Mouse (Mus musculus): Measurements from ENCODE around the gene 1700056E22Rik. TPM values are rescaled to one million over a fixed set of nuclear protein-coding genes. Genes with fewer than 3 reads are reported as not detected.

1700056E22Rik gene
- polyA plus RNA-seq (2015; fragmentation: Illumina TruSeq; extraction: RNeasy Lipid Tissue Mini Kit (QIAGEN cat#74804); ENCODE audit: low read depth, low replicate concordance): not detected

DNA sequence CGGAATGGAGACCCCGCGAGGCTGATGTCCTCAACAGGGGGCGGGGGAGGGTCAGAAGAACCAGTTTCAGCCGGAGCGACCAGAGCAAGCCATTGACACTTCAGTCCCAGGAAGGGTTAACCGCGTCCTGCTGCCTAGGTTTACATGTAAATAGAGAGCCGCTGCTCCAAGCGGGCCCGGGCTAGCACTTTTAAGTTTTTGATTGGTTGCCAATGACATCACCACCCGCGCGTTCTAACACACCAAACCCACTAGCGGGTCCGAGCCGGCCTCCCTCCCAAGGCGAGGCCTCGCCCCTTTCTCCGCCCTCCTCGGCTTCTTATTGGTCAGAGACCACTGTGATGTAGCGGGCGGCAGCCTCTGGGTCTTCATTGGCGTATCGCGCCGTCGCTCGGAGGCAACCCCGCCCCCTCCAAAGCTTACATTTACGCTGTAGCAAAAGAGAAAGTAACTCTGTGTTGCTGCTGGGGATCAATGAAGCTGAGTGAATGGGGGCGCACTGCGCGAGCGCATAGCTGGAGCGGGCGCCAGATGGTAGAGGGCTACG lies at the start of gene 1700056E22Rik:
TSS of gene 1700056E22Rik (minus strand) at position 291 of the 547 bp plus-strand sequence.

DNA sequence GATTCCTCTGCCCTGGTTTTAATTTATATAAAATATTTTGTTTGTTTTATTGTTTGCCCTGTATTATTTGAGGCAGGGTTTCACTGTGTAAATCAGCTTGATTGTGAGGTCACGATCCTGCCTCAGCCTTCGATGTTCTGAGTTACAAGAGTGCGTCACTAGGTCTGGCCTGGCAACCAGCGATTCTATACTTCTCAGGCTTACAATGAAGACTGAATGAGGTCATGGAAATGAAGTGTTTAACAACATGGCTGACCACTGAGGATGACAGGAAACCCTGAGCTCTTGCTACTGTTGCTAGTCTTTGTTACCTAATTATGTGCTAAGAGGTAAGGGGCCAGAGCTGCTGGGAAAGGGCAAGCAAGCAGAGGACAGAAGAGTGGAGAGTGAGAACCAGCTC lies 21.0 kb downstream of the 1700056E22Rik start, which contains the start of gene Dusp10:
TSS of gene Dusp10 (plus strand) at position 197 of the 400 bp plus-strand sequence.

Other genes starting within 250 kb of the 1700056E22Rik start
- gene Dusp10, start 21.0 kb downstream of the 1700056E22Rik start, polyA plus RNA-seq (2015; fragmentation: Illumina TruSeq; extraction: RNeasy Lipid Tissue Mini Kit (QIAGEN cat#74804); ENCODE audit: low read depth, low replicate concordance): 6.3 TPM